Mouse (Mus musculus) common myeloid progenitor, adult 5-6 weeks (primary cell): ENCODE measurements around the gene Hivep2. TPM values are rescaled to one million over a fixed set of nuclear protein-coding genes. Genes with fewer than 3 reads are reported as not detected.

Experiments
- ATAC-seq: replicated peaks from 2 replicates; pipeline ENCODE4 v1.8.0; 2016; ENCODE audit warnings: low read depth, mild to moderate bottlenecking, moderate TSS enrichment, inconsistent platforms; ENCODE audit not compliant: poor library complexity, severe bottlenecking
- total RNA-seq: library from RNA; stranded (forward); fragments of 200-1000, 187-1606 nt; gene quantifications from 2 replicates; pipeline ENCODE4 v1.2.3, GENCODE M21; 2017

Gene Hivep2
- total RNA-seq, 1 experiment from 2014 or later: 1.8 TPM

GRCm38 (mm10) chr10:14044783-14045392, 79.0 kb downstream of the Hivep2 start:
- ATAC-seq: peak; percentile 17; the same call in 1 of the 2 replicates

- ATAC-seq: peak; percentile 84
These were observed 79.9 kb downstream of the Hivep2 start for GRCm38 (mm10) chr10:14045745-14046144.

- ATAC-seq: peak; percentile 24; the same call in 1 of the 2 replicates
These were observed 80.3 kb downstream of the Hivep2 start for GRCm38 (mm10) chr10:14046171-14046651.

GRCm38 (mm10) chr10:14046935-14047334, 81.1 kb downstream of the Hivep2 start:
- ATAC-seq: no peak

DNA sequence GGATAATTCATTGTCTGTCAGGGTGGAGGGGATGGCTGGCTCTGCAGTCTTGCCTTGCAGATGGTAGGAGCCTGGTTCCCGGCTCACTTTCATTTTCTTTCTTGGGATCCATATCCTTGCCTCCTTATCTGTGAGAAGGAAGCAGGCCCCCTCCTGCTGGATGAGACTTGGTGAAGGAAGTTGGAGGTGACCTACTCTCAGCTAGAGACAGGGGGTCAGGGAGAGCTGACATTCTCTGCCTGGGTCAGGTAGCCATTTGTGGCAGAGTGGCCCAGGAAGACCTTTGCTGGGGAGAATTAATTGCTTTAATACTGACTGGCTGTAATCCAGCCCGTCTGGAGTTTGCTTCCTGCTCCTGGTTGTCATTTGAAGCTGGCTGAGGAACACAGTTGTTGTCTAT, 81.8 kb downstream of the Hivep2 start:
- ATAC-seq: no peak

- no peak for ATAC-seq
These were observed 82.5 kb downstream of the Hivep2 start for GRCm38 (mm10) chr10:14048322-14048915.

- ATAC-seq: no peak
These were observed 83.1 kb downstream of the Hivep2 start for GRCm38 (mm10) chr10:14048916-14049445.

GRCm38 (mm10) chr10:14049686-14050085, 83.8 kb downstream of the Hivep2 start:
- no peak for ATAC-seq

DNA sequence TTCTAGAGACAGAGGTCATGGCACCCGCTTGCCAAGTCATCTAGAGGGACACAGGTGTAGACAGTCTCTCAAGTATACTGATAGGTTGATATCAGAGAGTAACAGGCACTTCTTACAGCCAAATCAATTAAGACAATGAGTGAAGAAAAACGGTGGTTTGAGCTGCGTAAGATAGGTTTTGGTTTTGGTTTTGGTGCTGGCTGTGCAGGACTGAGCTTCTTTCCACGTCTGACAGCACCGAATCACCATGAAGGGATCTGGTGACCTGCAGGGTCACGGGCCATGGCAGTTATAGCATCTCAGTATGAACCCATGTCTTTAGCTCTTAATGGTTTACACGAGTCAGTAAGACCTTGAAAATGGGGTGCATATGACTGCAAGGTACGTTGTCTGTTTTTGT, 84.7 kb downstream of the Hivep2 start:
- no peak for ATAC-seq

- ATAC-seq: no peak
These were observed 86.3 kb downstream of the Hivep2 start for GRCm38 (mm10) chr10:14052109-14052689.

DNA sequence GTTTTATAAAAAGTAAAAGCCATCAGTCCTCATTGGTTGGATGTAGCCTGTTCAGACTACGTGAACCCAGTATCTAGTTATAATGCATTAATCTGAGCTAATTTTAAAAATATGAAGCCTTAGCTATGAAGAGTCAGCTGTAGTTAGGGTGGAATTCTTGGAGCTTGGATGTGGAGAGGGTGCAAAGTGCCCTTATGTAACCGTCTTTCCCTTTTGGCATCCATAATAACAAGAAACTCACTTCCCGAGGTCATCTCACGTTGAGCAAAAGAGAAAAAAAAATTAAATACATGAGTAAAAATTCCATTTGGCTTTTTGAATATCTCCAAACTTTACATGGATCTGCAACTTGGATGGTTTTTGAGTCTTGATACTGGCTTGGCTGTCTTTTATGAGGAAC, 89.0 kb downstream of the Hivep2 start:
- ATAC-seq: no peak

DNA sequence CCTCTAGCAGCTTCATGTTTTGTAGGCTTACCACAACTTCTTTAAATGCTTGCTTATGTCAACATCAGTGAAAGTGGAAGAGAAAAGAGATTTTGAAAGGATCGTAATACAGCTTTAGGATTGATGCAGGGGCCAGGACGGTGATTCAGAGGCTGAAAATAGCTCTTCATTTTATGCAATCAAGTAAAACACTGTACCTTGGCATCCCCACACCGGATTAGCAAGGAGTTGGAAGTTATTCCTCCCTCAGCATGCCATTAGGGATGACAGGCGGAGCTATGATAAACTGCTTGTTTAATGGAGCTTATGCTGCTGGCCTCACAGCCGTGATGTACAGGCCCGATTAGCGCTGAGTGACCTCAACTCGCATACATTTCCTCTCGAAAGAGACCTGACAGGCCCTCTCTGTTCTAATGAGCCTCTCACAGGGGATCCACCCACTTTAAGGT, 89.7 kb downstream of the Hivep2 start:
- 0 out of 2 replicates have a peak, but pooled peaks have one; percentile 11 for ATAC-seq

- no peak for ATAC-seq
These were observed 90.2 kb downstream of the Hivep2 start for GRCm38 (mm10) chr10:14056057-14056456.

DNA sequence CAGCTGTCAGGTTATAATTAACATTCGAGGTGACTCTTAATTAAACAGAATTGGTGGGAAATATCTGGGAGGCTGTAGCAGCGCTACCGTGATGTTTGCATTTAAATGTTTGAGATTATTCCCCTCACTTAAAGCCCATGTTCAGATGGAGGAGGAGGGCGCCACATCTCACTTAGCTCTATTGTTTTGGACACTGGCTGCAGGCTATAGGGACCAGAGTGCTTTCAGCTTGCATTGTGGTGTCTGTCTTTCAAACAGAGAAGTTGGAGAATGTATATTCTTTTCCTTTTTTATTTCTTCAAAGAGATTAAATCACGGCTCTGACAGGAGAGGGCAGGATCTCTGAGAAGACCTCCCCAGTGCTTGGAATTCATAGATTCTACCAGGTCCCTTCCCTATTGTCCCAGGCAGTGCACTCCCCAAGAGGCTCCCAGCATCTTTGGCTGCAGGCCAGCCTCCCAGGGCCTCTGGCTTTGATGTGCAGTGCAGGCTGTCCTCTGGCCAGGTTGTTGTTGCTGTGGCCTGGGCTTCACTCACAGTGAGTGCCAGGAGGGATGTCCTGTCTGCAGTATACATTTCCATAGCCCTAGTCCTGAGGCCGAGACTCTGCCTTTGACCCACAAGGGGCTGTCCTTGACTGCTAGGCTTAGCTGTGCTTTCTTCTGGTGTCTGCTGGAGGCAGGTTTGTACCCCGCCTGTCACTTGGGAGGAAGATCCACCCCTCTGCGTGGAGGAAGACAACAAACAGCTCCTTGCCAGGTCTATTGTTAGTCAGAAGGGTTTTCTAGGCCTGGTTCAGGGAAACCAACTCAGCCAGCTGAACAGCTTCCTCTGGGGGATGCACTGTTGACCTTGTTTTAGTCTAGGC, 90.9 kb downstream of the Hivep2 start:
- ATAC-seq: no peak

- ATAC-seq: no peak
These were observed 92.1 kb downstream of the Hivep2 start for GRCm38 (mm10) chr10:14057841-14058605.

DNA sequence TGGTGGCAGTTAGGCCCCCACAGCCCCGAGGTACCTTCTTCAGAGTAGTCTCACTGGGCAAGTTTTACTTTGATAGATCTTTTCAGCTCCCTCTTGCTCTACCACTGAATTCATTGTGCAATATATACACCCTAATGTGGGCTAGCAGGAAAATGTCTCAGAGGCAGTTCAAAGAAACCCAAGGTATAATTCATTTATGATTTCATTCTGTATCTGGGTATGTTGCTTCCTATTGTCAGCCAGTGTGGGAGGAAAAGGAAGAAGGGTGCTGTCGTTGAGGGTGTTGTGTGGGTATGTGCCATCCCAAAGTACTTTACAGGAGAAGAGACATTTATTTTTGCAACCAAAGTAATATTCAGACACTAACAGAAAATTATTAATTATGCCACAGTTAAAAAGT, 92.9 kb downstream of the Hivep2 start:
- ATAC-seq: no peak

GRCm38 (mm10) chr10:14059581-14059980, 93.7 kb downstream of the Hivep2 start:
- ATAC-seq: peak; percentile 56

- no peak for ATAC-seq
These were observed 94.4 kb downstream of the Hivep2 start for GRCm38 (mm10) chr10:14060302-14060701.

DNA sequence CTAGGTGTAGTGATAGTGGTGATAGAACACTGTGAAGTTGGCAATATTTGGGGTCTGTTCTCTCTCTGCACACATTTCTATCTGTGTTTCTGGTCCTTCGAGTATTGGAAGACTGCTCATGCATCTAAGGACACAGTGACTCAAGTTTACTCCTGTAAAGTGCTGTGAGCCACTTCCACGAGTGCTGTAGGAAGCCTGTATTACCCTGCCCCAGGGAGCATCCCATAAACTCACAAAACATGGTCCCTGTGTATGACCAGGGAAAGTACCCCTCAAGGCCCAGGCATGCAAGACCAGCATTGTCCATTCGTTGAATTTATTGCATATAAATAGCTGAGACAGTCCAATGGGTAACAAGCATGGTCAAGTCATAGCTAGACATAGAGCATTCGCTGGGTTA, 97.4 kb downstream of the Hivep2 start:
- ATAC-seq: no peak
